10 mouse cellular contexts compared by ENCODE assay signal in genomic region chr5:16002431-16003063, GRCm38 (mm10).
DNase-seq lines count a peak whose midpoint lies in the region; ATAC-seq and TF ChIP-seq lines count a peak whose summit lies in the region.
"Had no signal": no experiment of that assay in that cellular context is flagged by ENCODE, and none has a peak within 500 bp of the region (broad histone marks: within the 10 kb centered on the region; RNA-seq: fewer than 3 reads in every experiment).

No protein-coding gene starts in this region.

- no peak overlapping the region for H3K4me3 ChIP-seq in intestine, embryonic 14.5 days (ENCODE audit: low read depth, low read length)
- no peak overlapping the region for H3K4me3 ChIP-seq in intestine, postnatal 0 days (ENCODE audit: low read depth, low read length)
- H3K4me3 ChIP-seq in forebrain, embryonic 15.5 days, result no peak overlapping the region
- H3K4me3 ChIP-seq in midbrain, embryonic 14.5 days (replicated peaks; ENCODE audit: low read depth, low read length), result no peak overlapping the region

- peak overlapping the region; percentile 33; the same call in 1 of the 2 replicates for H3K27ac ChIP-seq in intestine, embryonic 14.5 days (ENCODE audit: low read depth)
- H3K27ac ChIP-seq in intestine, postnatal 0 days (ENCODE audit: low read depth, low read length), result no peak overlapping the region
- peak overlapping the region; percentile 81 for H3K27ac ChIP-seq in forebrain, embryonic 15.5 days (replicated peaks)
- H3K27ac ChIP-seq in midbrain, embryonic 14.5 days (replicated peaks; ENCODE audit: low read depth, low read length), result peak overlapping the region; percentile 79

- peaks cover 17% of the 10 kb centered on the region; the same call in 1 of the 2 replicates for H3K4me1 ChIP-seq in intestine, embryonic 14.5 days (replicated peaks; ENCODE audit: control insufficient read depth, insufficient read depth, low read length)
- H3K4me1 ChIP-seq in intestine, postnatal 0 days (replicated peaks; ENCODE audit: control insufficient read depth, insufficient read depth, low read length), result no peaks in the 10 kb centered on the region
- H3K4me1 ChIP-seq in forebrain, embryonic 15.5 days, result peaks cover 38% of the 10 kb centered on the region
- H3K4me1 ChIP-seq in midbrain, embryonic 14.5 days (ENCODE audit: control insufficient read depth, insufficient read depth, low read length), result peaks cover 23% of the 10 kb centered on the region

- no peak for DNase-seq in intestine, embryonic 14.5 days (ENCODE audit: low spot score)
- DNase-seq in brain, embryonic 14.5 days (ENCODE audit: low read depth), result peak; percentile 82
- DNase-seq in midbrain, embryonic 14.5 days, result peak; percentile 55
- DNase-seq in heart, adult 9 months (ENCODE audit: low spot score in 2 of 2), result no peak
- no peak for DNase-seq in ovary, postnatal 10 days (ENCODE audit: low spot score)
- DNase-seq: B cell, adult 2 months; heart, postnatal 10 days had no signal

- no peak for ATAC-seq in intestine, embryonic 14.5 days (replicated peaks; ENCODE audit: low FRiP score, low TSS enrichment, low read depth)
- ATAC-seq in intestine, postnatal 0 days, result no peak
- ATAC-seq in forebrain, embryonic 15.5 days (replicated peaks), result peak; percentile 65
- peak; percentile 57 for ATAC-seq in midbrain, embryonic 14.5 days (ENCODE audit: low FRiP score, low TSS enrichment)
- no peak for ATAC-seq in inflammation-experienced regulatory T-cells, adult 6 months

- no peak for TF ChIP-seq POLR2A in brain, embryonic 14.5 days (IDR thresholded peaks at IDR 0.05; ENCODE audit: borderline replicate concordance, extremely low read depth, insufficient read depth, insufficient read length, poor library complexity, severe bottlenecking)

- H3K36me3 ChIP-seq in intestine, embryonic 14.5 days (ENCODE audit: control insufficient read depth, insufficient read depth, low read length), result no peaks in the 10 kb centered on the region
- no peaks in the 10 kb centered on the region for H3K36me3 ChIP-seq in intestine, postnatal 0 days (ENCODE audit: control insufficient read depth, insufficient read depth)
- H3K36me3 ChIP-seq in forebrain, embryonic 15.5 days, result no peaks in the 10 kb centered on the region
- H3K36me3 ChIP-seq in midbrain, embryonic 14.5 days (ENCODE audit: control insufficient read depth, insufficient read depth, low read length), result no peaks in the 10 kb centered on the region

- WGBS in intestine, embryonic 14.5 days, result 8% methylated on average over 9 of the region's 9 CpGs
- whole genome bisulfite sequencing in intestine, postnatal 0 days, result 20% methylated on average over 9 of the region's 9 CpGs
- whole genome bisulfite sequencing in forebrain, embryonic 15.5 days, result 5% methylated on average over 9 of the region's 9 CpGs
- WGBS in midbrain, embryonic 14.5 days, result 10% methylated on average over 9 of the region's 9 CpGs

- H3K9me3 ChIP-seq in intestine, embryonic 14.5 days (ENCODE audit: control insufficient read depth, low read length), result no peaks in the 10 kb centered on the region
- H3K9me3 ChIP-seq in intestine, postnatal 0 days (ENCODE audit: control insufficient read depth), result no peaks in the 10 kb centered on the region
- H3K9me3 ChIP-seq in forebrain, embryonic 15.5 days, result no peaks in the 10 kb centered on the region
- no peaks in the 10 kb centered on the region for H3K9me3 ChIP-seq in midbrain, embryonic 14.5 days (ENCODE audit: control insufficient read depth, low read length)

- no peak overlapping the region for H3K9ac ChIP-seq in intestine, embryonic 14.5 days (ENCODE audit: low read length)
- H3K9ac ChIP-seq in intestine, postnatal 0 days (ENCODE audit: low read depth, low read length), result no peak overlapping the region
- H3K9ac ChIP-seq in forebrain, embryonic 15.5 days (replicated peaks), result 0 out of 2 replicates have a peak overlapping the region, but pooled peaks have one; percentile 22
- peak overlapping the region; percentile 31; the same call in 1 of the 2 replicates for H3K9ac ChIP-seq in midbrain, embryonic 14.5 days (replicated peaks; ENCODE audit: low read length)

- no peak for TF ChIP-seq CTCF in intestine, postnatal 0 days (IDR thresholded peaks at IDR 0.05; ENCODE audit: low read depth)
- no peak for TF ChIP-seq CTCF in brain, embryonic 14.5 days (IDR thresholded peaks at IDR 0.05; ENCODE audit: borderline replicate concordance, extremely low read depth, insufficient read depth, insufficient read length)

- H3K4me2 ChIP-seq in intestine, embryonic 14.5 days (ENCODE audit: low read length), result no peak overlapping the region
- H3K4me2 ChIP-seq in intestine, postnatal 0 days (replicated peaks; ENCODE audit: low read depth), result no peak overlapping the region
- 0 out of 2 replicates have a peak overlapping the region, but pooled peaks have one; percentile 26 for H3K4me2 ChIP-seq in forebrain, embryonic 15.5 days (replicated peaks)
- H3K4me2 ChIP-seq in midbrain, embryonic 14.5 days (ENCODE audit: low read length), result peak overlapping the region; percentile 32

- no peaks in the 10 kb centered on the region for H3K27me3 ChIP-seq in intestine, embryonic 14.5 days (replicated peaks; ENCODE audit: control insufficient read depth, insufficient read depth, low read length)
- H3K27me3 ChIP-seq in intestine, postnatal 0 days (replicated peaks; ENCODE audit: control insufficient read depth, insufficient read depth, low read length), result no peaks in the 10 kb centered on the region
- no peaks in the 10 kb centered on the region for H3K27me3 ChIP-seq in forebrain, embryonic 15.5 days
- no peaks in the 10 kb centered on the region for H3K27me3 ChIP-seq in midbrain, embryonic 14.5 days (ENCODE audit: control insufficient read depth, insufficient read depth, low read length)

Comparison
In these comparisons a context has a peak if more than half of its experiments do, and no peak if none do; other contexts are left out.
1. ATAC-seq: peak in forebrain, embryonic 15.5 days (single experiment) and midbrain, embryonic 14.5 days (single experiment); none in intestine, embryonic 14.5 days (single experiment), intestine, postnatal 0 days (single experiment) and inflammation-experienced regulatory T-cells, adult 6 months (single experiment).
2. DNase-seq: peak in brain, embryonic 14.5 days (single experiment) and midbrain, embryonic 14.5 days (single experiment); none in intestine, embryonic 14.5 days (single experiment), heart, adult 9 months (0 of 2) and ovary, postnatal 10 days (single experiment).
3. H3K4me2 ChIP-seq: peak in forebrain, embryonic 15.5 days (single experiment) and midbrain, embryonic 14.5 days (single experiment); none in intestine, embryonic 14.5 days (single experiment) and intestine, postnatal 0 days (single experiment).
4. H3K9ac ChIP-seq: peak in forebrain, embryonic 15.5 days (single experiment) and midbrain, embryonic 14.5 days (single experiment); none in intestine, embryonic 14.5 days (single experiment) and intestine, postnatal 0 days (single experiment).